Mouse (Mus musculus) large intestine, adult 2 months (tissue): ENCODE data around the gene Shld2. TPM values are rescaled to one million over a fixed set of nuclear protein-coding genes. Genes with fewer than 3 reads are reported as not detected.

ENCODE experiments used
- DNase-seq: peaks from one replicate; pipeline ENCODE4 v3.0.0-alpha.2; 2012; ENCODE audit warnings: low read depth, low spot score
- WGBS: fragments of 180-500 bp; shearing (Covaris S2); methylation state at CpG from one replicate; pipeline ENCODE4 v1.1.7; 2018; 5-methylcytosine and 5-hydroxymethylcytosine counted together
- polyA plus RNA-seq: library from polyadenylated mRNA; depleted of rRNA; stranded (reverse); fragments of >200 nt; gene quantifications from 2 replicates; pipeline ENCODE4 v1.2.3, GENCODE M21; 2012; rRNA removed

The Shld2 gene
- polyA plus RNA-seq, 1 experiment, result 0.87 TPM

DNA sequence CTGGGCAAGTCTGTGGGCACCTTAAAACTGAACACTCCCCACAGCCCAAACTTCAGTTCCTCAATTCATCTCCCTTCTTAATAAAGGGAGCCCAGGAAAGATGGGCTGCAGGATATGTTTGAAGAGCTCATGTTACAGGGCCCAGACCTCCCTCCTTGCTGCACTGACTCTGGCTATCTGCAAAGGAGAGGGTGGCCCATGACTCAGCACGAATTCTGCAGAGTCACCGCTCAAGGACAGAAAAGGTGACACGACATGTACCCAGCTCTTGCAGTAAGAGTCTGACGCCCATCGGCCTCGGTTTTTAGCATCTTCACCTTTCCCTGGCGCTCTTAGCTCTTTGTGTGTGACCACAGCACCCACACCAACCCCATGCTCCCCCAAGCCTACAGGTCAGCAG is 119.9 kb downstream of the Shld2 start:
- no peak for DNase-seq
- 66% methylated on average over 7 of the region's 7 CpGs for WGBS

GRCm38 (mm10) chr14:34188629-34189028 is 121.7 kb downstream of the Shld2 start:
- WGBS, result 76% methylated on average over 5 of the region's 5 CpGs
- DNase-seq, result no peak

Other genes with a start within 250 kb of the Shld2 start
- gene Anxa8, start 224.5 kb downstream of the Shld2 start, polyA plus RNA-seq, result 0.49 and 0.69 TPM in 2 replicates
- gene A630023A22Rik, start 207.7 kb downstream of the Shld2 start, polyA plus RNA-seq, result not detected in 2 replicates
- gene Npy4r, start 158.0 kb downstream of the Shld2 start, polyA plus RNA-seq, result 0.47 and 1.1 TPM in 2 replicates
- gene Gprin2, start 108.8 kb downstream of the Shld2 start, polyA plus RNA-seq, result 0.04 TPM in 2 replicates
- 1.4 and 2.7 TPM in 2 replicates for gene Syt15, start 90.9 kb downstream of the Shld2 start, polyA plus RNA-seq
- 48.1 and 133 TPM in 2 replicates for gene Glud1, start 234 bp upstream of the Shld2 start, polyA plus RNA-seq
- gene Fam25c, start 44.9 kb upstream of the Shld2 start, polyA plus RNA-seq, result not detected in 2 replicates
- 14.2 and 21.6 TPM in 2 replicates for gene Sncg, start 64.3 kb upstream of the Shld2 start, polyA plus RNA-seq
- 3.7 and 6.0 TPM in 2 replicates for gene Mmrn2, start 65.0 kb upstream of the Shld2 start, polyA plus RNA-seq
- 6.9 and 14.4 TPM in 2 replicates for gene Bmpr1a, start 192.8 kb upstream of the Shld2 start, polyA plus RNA-seq
- 0.26 TPM in 1 of 2 replicates, not detected in the other for gene 9230112D13Rik, start 212.3 kb upstream of the Shld2 start, polyA plus RNA-seq